In the genomic region with DNA sequence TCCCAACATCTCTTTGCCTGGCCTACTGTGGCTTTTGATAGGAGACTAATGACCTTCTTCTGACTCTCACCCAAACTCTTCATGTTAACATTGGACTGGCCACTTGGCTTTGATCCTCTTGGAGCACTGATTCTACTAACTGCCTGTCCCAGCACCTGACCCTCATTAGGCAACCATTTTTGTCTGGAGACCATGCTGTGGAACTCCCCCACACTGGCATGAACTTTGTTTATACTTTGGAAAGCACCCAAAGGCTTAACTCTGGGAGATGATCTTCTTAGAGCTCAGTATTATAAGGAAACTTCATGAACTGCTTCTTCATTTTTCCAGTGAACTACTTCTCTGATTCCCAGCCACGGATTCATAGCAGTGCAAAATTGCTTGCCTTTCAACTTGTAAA, we compare ENCODE assay signal across 16 mouse cellular contexts. TPM values are rescaled to one million over a fixed set of nuclear protein-coding genes. Genes with fewer than 3 reads are reported as not detected.
DNase-seq lines count a peak whose midpoint lies in the region.
"Had no signal": no experiment of that assay in that cellular context is flagged by ENCODE, and none has a peak within 500 bp of the region (broad histone marks: within the 10 kb centered on the region; RNA-seq: fewer than 3 reads in every experiment).

No protein-coding gene starts in this region.

- peak; percentile 71 for DNase-seq in heart, adult 11 months
- no peak for DNase-seq in heart, postnatal 25 days (ENCODE audit: low spot score)
- peak; percentile 12 for DNase-seq in Muller cell, postnatal 12 days (ENCODE audit: inconsistent ontology term)
- DNase-seq in adipocyte (ENCODE audit: low spot score): peak; percentile 2
- DNase-seq in skeletal muscle tissue, adult 2 months (ENCODE audit: low read depth, low spot score): peak; percentile 32
- no peak for DNase-seq in kidney, adult 9 months
- DNase-seq: adrenal gland, postnatal 10 days; adrenal gland, postnatal 36 days; cerebellum, adult 18-20 months; cerebellum, adult 9-10 months; cerebellum, postnatal 14 days; gastrocnemius, postnatal 10 days; heart, postnatal 10 days; heart, postnatal 4 days had no signal

- intact Hi-C loops in heart, postnatal 25 days (cut with DNase I): no loop called here

RNA-seq across cellular contexts. Expression of a gene that starts 56.6 kb away (rescaled TPM):
- under 1 TPM; 0.13 to 0.22 TPM for total RNA-seq in heart, postnatal 25 days (2021)
- total RNA-seq: heart, postnatal 4 days; hindbrain, postnatal 0 days; MEL had no signal

Comparison
In these comparisons a context has a peak if more than half of its experiments do, and no peak if none do; other contexts are left out.
1. DNase-seq: peak in heart, adult 11 months (single experiment), Muller cell, postnatal 12 days (single experiment), adipocyte (single experiment) and skeletal muscle tissue, adult 2 months (single experiment); none in heart, postnatal 25 days (single experiment) and kidney, adult 9 months (single experiment).